Mouse (Mus musculus): Measurements from ENCODE around the gene Odf4. TPM values are rescaled to one million over a fixed set of nuclear protein-coding genes. Genes with fewer than 3 reads are reported as not detected.
"Not testable (repeated sequence)": the region's sequence is repeated elsewhere in the genome, so short reads cannot be mapped to it uniquely, and the experiment has no call there.

Gene Odf4
- 1 to 10 TPM in 1 of 4 experiments, under 1 TPM in 2, not detected in 1; 0.35 to 1.7 (median 0.78) TPM for total RNA-seq (2022)

DNA sequence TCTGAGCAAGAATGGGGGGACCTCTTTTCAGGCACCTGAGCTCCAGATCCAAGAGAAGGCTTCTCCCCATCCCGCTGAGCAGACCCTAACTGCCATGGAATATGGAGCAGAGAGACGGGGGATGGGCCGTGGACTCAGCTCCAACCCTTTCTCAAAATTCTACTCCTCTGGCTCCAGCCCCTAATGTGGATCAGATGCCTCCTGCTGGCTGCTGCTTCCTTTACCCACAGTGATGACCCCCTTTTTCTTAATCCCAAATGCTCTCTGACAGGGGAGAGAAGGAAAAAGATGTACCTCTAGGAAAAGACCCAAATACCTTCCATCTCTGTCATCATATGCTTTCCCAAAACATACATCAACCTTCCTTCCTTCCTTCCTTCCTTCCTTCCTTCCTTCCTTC lies at the start of gene Odf4:
Gene Odf4 (minus strand): TSS at position 101 of the 400 bp plus-strand sequence.
- no peak for DNase-seq

DNA sequence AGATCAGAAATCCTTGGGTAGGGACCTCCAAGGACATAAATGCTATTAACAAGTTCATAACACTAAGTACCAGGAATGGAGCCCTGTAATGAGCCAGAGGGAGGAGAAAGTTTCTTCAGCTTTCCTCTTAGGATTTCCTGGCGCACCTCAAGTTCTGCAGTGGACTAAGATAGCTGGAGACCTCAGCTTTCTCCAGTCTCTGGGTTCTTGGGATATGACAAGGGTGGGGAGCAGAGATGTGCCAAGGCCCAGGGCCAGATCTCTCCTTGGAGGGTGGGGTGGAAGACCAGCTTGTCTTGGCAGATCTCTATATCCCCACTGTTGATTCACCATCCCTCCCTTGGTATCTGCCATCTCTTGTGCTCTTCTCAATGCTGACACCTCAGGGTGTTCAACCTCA lies 48.7 kb upstream of the Odf4 start:
- no peak for DNase-seq

DNA sequence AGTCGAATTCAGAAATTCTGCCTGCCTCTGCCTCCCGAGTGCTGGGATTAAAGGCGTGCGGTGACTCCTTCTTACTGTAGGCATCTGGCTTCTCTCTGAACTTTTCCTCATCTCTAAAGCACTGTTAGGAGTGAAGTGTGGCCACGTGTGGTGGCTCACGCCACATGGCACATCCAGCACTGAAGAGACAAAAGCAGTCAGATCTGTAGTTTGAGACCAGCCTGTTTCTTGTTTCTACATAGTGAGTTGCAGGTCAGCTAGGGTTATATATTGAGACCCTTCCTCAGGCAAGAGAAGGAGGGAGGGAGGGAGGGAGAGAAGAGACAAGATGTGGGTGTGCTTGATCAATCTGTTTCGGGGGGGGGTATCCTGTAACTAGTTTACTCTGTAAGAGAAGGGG lies 48.2 kb upstream of the Odf4 start, which contains the start of gene Rangrf:
Gene Rangrf (minus strand): TSS at position 101 of the 400 bp plus-strand sequence.
- DNase-seq, result no peak

DNA sequence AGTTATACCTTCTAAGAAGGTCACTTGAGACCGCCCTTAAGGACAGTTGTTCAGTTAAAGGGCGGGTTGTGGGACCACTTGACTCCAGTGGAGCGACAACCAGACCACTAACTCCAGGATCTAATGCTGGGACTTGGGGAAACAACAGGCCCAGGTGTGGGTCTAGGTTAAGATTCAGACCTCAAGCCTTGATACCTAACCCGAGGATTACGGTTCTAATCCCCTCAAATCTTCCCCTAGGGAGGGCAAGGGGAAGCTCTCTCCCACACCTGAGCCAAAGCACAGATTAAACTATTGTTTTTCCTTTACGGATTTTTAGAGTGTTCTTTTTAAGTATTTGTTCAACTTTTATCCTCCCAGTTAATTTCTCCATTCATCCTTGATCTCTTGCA lies 47.2 kb upstream of the Odf4 start:
- DNase-seq, result no peak

DNA sequence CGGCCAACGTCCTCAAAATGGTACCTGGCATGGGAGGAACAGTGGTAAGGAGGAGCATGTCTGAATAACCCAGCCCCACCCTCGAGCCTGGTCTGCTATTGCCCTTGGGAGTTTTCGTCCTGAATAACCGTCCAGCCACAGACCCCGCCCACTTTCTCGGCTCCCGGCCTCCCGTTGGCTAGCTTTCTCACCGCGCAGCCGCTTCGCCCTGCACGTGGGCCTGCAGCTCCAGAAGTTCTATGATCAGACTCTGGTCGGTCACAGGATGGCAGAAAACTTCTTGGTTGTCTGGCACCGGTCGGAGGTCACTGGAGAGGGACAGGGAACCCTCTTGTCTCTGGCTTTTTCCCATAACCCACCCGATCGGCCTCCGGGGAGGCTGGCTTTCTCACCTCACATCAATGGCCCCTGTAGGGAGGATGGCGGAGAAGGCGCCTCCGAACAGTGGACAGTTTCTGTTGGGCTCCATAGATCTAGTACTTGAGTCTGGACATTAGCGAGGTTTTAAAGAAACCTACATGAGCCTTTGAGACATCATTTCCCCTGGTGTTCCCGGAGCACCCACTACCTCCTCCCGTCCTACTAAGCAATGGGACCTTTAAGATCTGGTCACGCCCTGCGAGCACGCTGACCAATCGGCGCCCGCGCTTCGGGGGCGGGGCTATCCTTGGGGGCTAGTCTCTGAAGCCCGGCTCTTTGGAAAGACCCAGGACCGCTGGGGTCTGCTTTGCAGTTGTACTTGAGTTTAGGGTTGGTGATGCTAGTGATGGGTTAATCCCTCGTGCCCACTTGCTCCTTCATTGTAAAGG lies 46.6 kb upstream of the Odf4 start:
- peak; percentile 87 for DNase-seq

DNA sequence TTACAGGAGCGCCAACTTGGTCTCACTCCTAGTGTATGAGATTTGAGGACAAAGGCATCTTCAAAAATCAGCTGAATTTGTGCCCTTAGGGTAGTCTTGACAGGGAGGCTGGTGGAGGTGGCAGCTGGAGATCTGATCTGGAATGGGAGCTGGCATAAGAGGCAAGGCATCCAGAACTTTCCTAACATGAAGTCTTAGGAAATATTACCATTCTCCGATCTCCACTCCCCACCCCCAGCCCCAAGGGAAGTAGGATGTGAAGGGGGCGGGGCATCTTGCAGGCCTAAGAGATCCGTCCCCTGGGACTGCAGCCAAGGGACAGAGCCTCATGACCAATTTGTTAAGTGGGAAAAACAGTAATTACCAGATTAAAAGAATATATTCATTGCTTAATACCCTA lies 43.4 kb upstream of the Odf4 start:
- no peak for DNase-seq

DNA sequence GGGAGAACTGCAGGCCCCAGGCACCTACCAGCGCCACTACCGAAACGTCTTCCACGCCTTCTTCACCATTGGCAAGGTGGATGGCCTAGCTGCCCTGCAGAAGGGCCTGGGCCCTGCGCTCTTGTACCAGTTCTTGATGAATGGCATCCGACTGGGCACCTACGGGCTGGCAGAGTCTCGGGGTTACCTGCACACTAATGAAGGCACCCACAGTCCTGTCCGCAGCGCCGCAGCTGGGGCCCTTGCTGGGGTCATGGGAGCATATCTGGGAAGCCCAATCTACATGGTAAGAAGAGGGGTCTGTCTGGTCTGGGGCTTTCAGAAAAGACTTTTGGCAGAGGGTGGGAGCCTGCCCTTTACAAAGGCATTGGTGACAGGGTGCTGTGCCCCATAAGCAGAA lies 41.9 kb upstream of the Odf4 start:
- no peak for DNase-seq

DNA sequence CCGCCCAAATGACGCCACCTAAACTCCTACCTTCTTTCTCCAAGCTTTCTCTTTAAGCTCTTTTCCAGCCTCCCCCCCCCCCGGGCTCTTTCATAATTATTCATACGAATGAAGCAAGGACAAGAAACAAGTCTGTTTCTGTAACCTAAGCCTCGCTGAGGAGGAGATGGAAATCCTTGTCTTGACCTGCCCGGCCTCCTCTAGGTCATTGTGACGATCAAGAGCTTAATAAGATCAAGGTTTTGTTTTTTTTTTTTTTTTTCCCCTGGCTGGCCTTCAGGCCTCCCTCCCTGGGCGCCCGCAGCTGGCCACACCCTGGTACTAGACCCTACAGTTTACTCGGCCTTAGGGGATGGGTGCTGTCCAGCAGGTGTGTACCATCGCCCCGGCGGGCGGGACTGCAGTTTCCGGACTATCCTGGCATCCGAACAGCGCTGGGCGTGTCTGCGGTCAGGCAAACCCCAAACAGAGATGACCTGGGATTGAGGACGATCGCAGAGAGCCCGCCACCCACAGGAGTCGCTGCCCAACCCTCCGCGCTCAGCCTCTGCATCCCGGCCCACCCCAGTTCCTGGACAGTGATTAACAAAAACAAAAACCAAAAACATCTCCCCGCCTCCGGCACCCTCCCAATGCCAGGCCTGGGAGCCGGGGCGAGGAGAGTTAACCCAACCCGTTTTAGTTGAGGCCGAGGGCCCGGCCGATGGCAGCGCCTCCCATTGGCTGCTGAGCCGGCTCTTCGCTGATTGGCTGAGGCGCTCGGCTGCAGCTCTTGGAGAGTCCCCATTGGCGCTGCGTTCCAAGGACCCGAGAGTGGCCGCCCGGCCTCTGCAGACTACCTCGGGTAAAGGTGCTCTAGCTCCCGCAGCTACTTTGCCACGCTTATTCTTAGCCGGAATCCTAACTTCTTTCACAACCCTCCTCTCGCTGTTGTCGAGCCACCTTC lies 40.7 kb upstream of the Odf4 start, which contains the start of gene Slc25a35:
Gene Slc25a35 (plus strand): TSS at position 795 of the 946 bp plus-strand sequence.
- DNase-seq, result peak; percentile 91

DNA sequence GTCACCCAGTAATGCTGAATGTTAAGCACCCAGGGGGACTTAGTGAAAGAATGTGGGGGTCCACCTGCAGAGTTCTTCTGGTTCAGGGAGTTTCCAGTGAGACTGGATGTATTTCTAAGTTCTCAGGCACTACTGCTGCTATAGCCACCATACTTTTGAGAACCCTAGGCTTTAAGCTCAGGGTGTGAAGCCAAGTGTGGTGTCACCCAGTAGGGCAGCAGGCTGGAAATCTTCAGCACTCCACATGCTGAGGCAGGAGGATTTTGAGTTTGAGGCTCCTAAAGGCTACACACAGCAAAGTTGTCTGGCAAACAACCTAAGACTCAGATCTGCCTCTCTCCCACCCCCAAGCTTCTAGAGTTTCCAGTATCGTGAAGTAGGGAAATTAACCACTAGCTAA lies 39.7 kb upstream of the Odf4 start:
- DNase-seq, result no peak

DNA sequence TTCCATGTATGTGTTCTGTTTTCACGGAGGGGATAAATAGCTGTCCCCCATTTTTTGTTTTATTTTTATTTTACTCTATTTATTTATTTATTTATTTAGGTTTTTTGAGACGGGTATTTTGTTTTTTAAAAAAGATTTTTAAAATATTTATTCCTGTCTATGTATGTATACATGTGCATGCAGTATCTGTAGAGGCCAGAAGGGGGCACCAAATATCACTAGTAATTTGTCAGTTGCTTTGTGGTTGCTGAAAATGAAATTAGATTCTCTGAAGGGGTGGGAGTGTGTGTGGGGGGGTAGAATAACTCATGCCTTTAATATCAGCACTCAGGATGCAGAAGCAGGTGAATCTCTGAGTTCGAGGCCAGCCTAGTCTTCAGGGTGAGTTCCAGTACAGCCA lies 39.0 kb upstream of the Odf4 start:
- no peak for DNase-seq

DNA sequence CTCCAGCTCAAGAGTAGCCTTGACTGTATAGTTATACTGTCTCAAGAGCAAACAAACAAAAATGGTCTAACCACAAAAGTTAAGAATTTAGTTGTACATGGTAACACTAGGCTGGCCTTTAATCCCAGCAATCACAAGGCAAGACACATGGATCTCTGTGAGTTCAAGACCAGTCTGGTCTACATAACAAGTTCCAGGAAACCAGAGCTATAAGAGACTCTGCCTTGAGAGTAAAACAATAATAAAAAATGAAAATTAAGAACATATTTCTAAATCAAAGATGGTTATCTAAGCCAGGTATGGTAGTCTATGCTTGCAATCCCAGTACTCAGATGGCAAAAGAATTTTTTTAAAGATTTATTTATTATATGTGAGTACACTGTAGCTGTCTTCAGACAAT lies 38.2 kb upstream of the Odf4 start:
- DNase-seq, result no peak

DNA sequence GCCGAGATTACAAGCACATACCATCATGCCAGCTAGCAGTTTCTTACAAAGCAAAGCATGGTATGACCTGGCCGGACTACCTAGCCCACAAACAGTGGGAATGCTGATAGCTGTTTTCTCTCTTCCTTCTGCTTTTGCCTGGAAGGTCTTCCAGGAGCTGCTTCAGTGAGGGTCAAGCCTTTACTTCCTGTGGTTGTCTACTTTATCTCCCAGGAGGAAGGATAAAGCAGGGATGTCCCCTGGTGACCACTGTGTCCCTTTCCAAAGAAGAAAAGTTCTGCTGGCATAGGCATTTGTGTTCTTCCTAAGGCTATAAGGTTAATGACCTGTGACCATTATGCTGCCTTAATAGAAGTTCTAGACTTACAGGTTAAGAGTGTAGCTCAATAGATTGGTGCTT lies 36.5 kb upstream of the Odf4 start:
- DNase-seq, result no peak

DNA sequence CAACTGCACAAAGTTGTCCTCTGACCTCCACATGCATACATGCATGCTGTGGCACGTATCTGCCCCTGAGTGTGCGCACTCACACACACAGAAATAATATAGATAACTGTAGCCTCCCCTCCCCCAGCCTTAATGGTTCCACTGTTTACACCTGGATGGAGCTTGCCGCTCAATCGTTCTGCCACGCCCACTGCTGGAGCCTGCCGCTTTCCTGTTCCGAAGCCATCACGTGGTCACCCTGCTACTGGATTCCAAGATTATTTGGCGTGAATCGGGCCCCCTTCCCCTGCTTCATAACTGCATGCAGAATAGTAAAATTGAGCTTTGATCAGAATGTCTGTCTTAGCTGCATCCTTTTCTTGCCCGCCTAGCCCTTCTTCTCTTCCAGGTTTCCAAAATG lies 35.3 kb upstream of the Odf4 start:
- not testable (repeated sequence) for DNase-seq

DNA sequence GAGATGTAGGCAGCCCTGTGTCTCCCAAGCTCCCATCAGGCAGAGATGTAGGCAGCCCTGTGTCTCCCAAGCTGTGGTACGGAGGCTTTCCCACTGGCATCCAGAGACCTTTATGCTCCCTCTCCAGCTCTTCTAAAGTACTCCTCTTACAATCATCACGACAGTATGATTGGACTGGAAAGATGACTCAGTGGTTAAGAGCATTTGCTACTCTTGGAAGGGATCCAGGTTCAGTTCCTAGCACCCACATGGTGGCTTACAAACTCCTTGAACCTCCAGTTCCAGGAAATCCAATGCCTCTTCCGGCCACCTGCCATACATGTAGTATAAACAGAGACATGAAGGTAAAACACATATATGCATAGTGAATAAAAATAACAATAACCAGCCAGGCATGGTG lies 34.7 kb upstream of the Odf4 start:
- no peak for DNase-seq

DNA sequence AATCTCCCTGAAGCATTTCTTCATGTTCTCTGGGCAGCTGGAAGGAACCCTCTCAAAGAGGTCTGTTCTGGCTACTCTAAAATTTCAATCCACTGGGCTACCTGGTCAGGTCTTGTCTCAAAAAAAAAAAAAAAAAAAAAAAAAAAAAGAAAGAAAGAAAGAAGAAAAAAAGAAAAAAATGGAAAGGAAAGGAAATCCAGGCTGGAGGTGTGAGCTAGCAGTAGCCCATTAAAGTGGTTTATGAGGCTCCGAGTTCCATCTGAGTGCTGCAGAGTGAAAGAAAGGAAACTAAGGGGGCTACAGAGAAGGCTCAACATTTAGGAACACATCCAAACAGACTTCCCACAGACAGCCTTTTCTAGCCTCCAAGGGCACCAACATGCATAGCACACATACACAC lies 31.1 kb upstream of the Odf4 start:
- no peak for DNase-seq

DNA sequence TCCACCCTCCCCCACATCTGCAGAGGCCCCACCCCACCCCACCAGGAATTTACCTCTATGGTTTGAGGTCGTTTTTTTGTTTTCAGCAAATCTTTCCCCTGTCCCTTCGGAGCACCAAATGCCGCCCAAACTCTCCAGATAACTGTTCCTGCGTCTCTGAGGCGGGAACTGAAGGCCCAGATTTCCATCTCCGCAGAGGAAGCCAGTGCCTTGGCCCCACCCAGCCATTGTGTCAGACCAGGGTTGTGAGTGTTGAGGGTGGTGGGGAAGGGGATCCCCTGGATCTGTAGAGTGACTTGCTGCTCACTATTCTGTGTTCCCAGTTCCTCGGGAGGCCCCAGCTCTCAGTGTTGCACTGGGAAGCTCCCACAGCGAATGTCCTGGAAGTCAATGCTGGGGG lies 30.4 kb upstream of the Odf4 start, which contains the start of gene Arhgef15:
Gene Arhgef15 (minus strand): TSS at position 173 of the 400 bp plus-strand sequence.
- DNase-seq, result no peak

DNA sequence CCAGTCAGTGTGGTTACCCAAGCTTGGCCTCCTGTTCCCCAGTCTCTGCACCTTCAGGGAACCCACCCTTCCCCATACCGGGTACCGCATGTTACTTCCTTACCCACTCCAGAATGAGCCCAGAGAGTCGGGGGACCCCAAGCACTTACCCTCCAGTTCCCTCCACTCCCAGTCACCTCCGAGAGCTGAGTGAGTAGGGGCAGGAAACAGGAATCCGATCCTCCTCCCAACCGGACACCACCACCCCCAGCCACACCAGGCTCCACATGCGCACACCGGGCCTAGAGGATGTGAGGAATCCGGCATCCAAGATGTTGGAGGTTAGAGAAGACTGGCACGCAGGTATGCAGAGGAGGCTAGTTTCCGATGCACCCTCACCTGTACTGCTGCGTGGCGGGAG lies 29.8 kb upstream of the Odf4 start:
- no peak for DNase-seq

DNA sequence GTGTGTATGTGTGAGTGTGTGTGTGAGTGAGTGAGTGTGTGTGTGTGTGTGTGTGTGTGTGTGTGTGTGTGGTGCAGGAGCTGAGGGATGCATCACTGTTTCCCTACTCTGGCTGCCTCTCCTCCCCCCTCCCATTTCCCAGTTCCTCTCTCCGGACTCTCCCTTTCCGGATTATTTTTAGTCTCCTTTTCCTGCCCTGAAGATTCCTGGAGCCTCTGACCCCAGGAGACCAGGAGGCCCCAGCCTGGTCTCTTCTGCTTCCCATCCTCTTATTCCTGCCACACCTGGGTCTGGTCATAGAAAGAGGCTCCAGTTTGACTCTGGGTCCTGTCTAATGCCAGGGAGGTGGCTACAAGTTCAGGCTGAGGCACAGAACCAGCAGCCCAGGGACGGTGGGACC lies 29.2 kb upstream of the Odf4 start:
- DNase-seq, result no peak

DNA sequence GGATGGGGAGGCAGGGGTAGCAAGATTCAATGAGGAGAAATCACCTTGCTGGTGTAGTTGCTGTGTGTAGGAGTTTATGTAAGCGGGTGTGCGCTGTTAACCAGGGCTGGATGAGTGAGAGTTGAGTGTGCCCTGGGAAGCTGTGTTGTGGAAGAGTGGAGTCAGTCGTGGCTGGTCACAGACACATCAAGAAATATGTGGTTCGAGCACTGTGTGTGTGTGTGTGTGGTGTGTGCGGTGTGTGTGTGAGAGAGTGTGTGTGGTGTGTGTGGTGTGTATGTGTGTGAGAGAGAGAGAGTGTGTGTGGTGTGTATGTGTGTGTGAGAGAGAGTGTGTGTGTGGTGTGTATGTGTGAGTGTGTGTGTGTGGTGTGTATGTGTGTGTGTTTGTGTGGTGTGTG lies 28.6 kb upstream of the Odf4 start:
- DNase-seq, result no peak

DNA sequence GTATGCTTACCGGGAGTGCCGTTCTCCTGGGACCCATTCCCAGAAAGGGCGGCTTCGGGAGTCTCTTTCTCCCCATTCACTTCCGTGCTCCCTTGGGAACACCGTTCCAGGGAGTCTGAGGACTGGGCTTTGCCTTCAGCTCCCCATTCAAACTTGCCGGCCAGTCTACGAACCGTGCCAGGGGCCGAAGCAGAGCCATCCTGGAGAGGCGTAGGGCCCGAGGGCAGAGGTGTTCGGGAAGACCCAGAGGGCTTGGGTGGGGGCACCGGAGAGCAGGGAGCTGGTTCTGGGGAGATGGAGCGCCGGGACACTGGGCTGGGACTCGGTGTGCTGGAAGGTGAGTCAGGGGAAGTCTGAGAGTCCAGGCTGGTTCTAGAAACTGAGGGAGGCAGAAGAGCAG lies 27.5 kb upstream of the Odf4 start:
- DNase-seq, result no peak

DNA sequence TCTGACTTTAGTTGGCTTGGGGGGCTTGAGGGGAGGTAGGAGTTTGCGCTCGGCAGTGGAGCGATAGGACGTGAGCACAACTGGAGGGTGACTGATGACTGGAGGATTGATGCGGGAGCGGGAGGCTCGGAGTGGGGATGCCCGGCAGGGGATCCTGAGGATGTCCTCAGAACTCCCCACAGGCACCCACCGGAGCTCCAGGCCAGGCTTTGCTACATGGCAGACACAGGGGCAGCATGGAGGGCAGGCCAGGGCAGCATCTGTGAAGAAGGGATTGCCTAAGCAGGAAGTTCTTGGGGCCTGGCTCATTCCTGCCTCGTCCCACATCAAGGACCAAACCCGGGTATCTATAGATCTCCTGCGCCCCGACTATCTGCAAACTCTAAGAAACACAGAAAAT lies 27.0 kb upstream of the Odf4 start:
- no peak for DNase-seq

DNA sequence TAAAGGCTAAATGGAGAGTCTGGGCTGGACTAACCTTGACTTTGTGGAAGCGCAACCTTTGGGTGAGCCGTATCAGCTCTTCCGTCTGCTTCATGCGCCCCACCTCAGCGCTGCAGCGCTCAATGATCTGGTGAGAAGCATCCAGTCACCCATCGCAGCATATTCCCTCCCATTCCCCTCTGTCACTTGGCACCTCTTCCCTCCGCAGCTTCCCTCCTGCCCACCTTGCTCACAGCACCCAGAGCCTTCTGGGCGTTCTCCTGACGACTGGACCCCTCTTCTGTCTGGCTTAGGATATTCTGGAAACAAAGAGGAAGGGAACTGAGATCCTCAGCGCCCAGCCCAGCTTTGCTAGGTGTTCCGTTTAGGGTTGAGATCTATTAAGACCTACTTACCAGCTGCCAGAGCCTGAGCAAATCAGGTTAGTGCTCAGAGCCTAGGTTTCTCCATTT lies 20.7 kb upstream of the Odf4 start:
- no peak for DNase-seq

DNA sequence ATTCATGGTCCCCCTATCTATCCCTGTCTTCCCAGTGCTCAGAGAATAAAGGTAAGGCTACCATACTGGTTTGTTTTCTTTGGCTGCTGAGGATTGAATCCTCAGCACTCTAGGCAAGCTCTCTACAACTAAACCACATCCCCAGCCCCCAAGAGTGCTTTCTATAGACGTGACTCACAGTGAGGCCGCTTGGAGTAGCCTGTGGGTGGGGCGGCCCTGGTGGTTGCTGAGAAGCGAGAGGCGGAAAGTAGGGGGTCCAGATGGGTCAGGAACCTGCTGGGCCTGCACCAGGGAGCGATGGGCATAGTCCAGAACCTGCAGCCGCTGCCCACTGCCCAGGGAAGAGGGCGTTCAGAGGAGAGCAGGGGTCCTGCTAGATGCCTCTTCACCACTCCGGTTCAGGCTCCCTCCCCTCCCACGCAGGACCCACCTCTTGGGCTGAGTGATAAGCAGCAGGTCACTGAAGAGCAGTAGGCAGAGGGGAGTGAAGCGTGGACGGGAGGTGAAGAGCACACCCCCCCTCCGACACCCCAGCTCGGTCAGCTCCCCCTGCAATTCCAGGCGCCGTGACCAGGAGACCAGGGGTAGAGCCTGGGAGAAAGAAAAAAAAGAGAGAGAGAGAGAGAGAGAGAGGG lies 20.0 kb upstream of the Odf4 start:
- no peak for DNase-seq

All from adrenal gland, adult 8-10 months (tissue).